Mouse (Mus musculus) frontal cortex, adult 2 months (tissue): ENCODE data around the gene Zfp987. TPM values are rescaled to one million over a fixed set of nuclear protein-coding genes. Genes with fewer than 3 reads are reported as not detected.
"Not testable (repeated sequence)": the region's sequence is repeated elsewhere in the genome, so short reads cannot be mapped to it uniquely, and the experiment has no call there.

Source experiments
- DNase-seq, 2 experiments: peaks; one replicate each; pipeline ENCODE4 v3.0.0; 2022; ENCODE audit warnings: low spot score in 1 of 2; ENCODE audit errors: extremely low spot score in 1 of 2
- polyA plus RNA-seq: library from polyadenylated mRNA; depleted of rRNA; stranded (reverse); fragments of >200 nt; gene quantifications from 2 replicates; pipeline ENCODE4 v1.2.3, GENCODE M21; 2012; rRNA removed

Gene Zfp987
- polyA plus RNA-seq, 1 experiment: not detected

GRCm38 (mm10) chr4:146168730-146169215 lies 71.7 kb downstream of the Zfp987 start:
- DNase-seq: not testable (repeated sequence)

GRCm38 (mm10) chr4:146173378-146174226 lies 76.5 kb downstream of the Zfp987 start:
- DNase-seq: not testable (repeated sequence)

Other genes starting within 250 kb of the Zfp987 start
- 0.67 and 0.70 TPM in 2 replicates for gene Zfp986, start 228.5 kb upstream of the Zfp987 start, polyA plus RNA-seq
- not detected in 2 replicates for gene Zfp600, start 59.5 kb downstream of the Zfp987 start, polyA plus RNA-seq